Mouse (Mus musculus): ENCODE measurements around the gene Plbd2.

Plbd2 gene

DNA sequence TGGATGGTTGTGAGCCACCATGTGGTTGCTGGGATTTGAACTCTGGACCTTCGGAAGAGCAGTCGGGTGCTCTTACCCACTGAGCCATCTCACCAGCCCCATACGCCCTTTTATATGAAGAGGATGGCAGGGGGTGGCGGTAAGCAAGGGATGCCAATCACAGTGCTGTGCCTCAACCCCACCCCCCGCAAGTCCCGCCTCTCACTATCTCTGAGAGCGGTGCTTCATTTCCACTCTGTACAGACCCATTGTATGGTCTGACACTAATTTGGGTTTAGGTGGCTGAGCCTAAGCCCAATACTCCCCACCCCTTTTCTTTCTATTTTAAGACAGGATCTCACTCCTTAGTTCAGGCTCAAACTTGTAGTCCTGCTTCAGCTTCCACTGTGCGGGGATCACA lies 27.6 kb downstream of the Plbd2 start:
- DNase-seq (ENCODE audit: low spot score in 2 of 2): no peak

DNA sequence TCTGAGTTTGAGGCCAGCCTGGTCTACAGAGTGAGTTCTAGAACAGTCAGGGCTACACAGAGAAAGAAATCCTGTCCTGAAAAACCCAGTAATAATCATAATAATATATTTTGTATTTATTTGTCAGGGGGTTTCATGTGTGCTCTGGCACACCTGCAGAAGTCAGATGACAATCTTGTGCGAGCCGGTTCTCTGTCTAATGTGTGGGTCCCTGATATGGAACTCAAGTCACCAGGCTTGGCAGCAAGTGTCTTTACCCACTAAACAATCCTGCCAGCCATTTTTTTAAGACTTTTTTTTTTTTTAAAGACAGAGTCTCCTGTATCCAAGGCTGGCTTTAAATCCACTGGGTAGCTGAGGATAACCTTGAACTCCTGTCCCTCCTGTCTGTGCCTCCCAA lies 30.1 kb downstream of the Plbd2 start:
- DNase-seq (ENCODE audit: low spot score in 2 of 2): no peak

DNA sequence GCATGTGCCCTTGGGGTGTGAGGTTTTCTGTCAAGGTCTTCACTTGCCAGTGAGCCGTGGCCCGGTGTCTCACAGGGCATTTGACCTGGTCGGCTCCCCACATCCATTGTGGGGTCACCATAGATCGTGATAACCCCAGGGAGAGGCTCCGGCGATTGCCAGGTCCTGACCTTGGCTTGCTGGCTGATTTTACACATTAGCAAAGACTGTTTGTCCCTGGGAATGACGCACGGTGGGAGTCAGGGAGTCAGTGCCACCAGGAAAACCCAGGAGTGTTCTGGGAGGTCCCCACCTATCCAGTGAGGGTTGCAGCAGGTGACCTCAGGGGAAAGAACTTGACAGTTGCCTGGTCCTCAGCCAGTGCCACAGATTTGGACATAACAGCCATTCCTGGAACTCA lies 30.7 kb downstream of the Plbd2 start, which contains the start of gene Sdsl:
Gene Sdsl (minus strand): TSS at position 41 of the 400 bp plus-strand sequence.
- no peak for DNase-seq (ENCODE audit: low spot score in 2 of 2)

DNA sequence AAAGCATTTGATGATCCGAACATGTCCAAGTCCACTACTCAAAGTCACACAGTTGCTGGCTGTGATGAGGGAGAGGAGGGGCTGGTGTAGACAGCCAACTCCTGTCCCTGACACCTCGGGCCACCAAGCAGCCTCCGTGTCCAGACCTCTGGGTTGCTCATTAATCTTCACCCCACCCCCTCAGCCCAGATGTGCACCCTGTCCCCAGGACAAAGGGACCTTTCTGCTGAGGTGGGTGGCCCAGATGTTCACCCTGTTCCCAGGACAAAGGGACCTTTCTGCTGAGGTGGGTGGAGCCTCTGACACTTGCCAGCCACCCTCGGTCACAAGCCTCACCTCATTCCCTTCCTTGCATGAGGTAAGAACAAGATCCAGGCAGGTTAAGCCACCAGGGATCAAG lies 31.9 kb downstream of the Plbd2 start:
- DNase-seq (ENCODE audit: low spot score in 2 of 2): no peak

DNA sequence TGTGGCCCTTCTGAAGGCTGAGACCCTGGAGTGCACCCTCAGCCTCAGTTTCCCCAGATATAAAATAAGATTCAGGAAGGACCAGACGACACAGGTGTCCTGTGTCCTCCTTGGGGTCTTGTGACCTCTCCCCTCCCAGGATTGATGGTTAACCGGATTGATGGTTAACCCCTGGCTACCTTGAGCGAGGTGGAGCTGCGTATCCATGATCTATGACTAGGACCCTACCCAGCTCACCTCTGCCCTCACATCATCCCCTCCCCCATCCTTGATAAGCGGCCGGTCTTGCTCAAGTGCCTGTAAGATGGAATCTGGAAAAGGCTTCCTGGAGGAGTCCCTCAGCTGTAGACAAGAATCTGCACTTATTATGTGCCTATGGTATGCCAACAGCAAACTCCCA lies 34.6 kb downstream of the Plbd2 start:
- DNase-seq (ENCODE audit: low spot score in 2 of 2): no peak

DNA sequence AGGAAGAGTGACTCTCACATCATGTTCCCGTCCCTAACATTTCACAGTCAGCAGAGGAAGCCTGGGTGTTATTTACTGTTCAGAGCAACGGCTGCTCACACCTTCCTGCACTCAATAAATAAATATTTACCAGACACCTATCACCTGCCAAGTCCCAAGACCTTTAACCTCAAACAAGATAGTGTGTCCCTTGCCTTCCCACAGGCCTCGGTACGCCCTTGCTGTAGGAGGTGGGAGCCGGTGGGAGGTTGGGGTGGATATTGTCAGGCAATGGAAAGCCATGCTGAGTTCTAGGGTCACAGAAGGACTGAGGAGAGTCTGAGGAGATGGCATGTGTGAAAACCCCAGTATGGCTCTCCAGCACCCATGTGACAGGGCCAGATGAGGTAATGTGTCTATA lies 35.1 kb downstream of the Plbd2 start:
- DNase-seq (ENCODE audit: low spot score in 2 of 2): no peak

DNA sequence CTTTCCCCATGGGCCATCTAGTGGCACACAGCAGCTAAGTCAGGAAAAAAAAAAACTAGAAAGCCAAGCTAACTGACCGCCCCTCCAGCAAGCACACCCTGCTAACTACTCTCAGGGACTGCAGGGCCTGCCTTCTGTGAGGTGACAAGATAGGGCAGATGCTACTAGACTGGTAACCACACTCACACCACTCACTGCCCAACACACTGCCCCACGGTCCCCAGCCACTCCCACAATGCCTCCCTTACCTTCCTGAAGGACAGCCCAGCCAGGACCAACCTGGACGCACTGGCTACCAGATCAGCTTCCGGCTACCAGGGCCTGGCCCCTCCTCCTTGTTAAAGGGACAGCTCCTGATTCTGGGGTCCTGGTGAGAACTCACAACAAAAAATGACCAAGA lies 36.4 kb downstream of the Plbd2 start:
- no peak for DNase-seq (ENCODE audit: low spot score in 2 of 2)

DNA sequence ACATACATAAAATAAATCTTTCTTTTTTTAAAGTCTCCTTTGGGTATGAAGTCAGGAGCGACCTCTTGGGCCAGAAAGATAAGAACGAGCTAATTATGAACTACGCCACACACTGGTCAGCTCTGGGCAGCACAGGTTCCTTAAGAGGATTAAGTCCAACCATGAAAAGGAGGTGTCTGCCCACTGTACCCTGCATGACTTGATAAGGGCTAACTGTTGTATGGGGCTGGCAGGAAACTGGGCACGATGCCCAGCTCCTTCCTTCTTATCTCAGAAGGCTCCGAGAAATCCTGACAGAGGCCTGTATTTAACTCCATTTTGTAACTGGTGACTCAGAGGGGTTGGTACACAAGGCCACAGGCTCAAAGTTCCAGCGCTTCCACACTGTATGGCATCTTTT lies 37.6 kb downstream of the Plbd2 start:
- DNase-seq (ENCODE audit: low spot score in 2 of 2): no peak

DNA sequence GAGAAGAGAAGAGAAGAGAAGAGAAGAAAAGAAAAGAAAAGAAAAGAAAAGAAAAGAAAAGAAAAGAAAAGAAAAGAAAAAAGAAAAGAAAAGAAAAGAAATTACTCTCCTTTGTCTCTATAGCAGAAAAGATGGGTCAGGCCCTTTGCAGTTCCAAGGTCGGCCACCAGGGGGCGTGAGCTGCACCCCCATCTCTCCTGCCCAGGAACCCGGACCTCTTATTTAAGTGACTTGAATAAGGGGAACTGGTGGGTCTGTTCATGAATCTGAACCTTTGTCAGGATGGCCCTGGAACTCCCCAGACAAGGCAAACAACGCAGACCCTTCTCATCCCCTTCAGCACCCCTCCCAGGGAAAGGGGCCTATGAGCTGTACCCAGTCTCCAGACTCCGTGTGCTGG lies 38.4 kb downstream of the Plbd2 start:
- DNase-seq (ENCODE audit: low spot score in 2 of 2): no peak

DNA sequence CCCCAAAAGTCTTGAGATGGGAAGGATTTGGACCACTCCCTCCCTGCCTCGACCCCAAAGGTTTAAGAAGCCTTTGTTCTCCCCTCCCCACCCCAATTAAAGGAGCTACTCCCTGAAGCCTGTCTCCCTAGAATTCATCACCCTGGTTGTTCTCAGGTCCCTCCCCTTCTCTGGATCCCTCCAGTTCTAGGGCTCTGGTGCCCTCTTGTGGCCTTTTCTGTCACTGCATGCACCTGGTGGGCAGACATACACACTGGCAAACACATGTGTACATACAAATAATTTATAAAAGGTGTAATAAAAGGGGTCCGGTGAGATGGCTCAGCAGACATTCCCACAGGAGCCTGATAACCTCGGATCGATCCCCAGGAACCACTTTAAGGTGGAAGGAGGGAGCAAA lies 39.1 kb downstream of the Plbd2 start:
- no peak for DNase-seq (ENCODE audit: low spot score in 2 of 2)

DNA sequence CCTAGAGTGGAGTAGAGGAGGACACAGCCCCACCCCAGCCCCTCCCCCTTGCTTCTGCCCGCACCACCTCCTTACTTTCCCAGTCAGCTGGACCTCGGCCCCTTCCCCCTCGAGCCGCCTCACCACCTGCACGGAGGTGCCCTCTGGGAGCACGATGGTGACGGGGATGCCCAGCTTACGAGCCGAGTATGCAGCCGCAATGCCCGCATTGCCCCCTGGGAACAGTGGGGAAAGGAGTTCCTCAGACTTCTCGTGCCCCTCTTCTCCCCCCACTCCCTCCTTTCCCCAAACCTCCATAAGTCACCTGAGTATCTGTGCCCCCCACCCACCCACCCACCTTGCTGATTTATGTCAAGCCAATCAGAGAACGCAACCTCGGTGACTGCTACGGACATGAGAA lies 41.5 kb downstream of the Plbd2 start:
- DNase-seq (ENCODE audit: low spot score in 2 of 2): no peak

DNA sequence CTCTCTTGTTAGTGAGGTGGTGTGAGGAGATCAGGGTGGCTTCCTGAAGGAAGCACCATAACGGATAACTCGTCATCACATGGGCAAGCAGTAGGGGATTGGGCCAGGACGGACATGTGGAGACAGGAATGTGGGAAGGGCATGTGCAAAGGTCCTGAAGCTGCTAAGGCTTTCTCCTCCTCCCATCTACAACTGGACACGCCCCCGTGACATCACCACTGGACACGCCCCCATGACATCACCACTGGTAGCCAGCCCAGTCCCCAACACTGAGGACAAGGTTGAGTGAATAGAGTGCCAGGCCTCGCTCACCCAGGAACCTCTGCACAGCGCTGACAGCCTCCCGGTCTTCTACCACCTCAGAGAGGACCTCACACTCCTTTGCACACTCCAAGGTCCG lies 44.3 kb downstream of the Plbd2 start:
- no peak for DNase-seq (ENCODE audit: low spot score in 2 of 2)

DNA sequence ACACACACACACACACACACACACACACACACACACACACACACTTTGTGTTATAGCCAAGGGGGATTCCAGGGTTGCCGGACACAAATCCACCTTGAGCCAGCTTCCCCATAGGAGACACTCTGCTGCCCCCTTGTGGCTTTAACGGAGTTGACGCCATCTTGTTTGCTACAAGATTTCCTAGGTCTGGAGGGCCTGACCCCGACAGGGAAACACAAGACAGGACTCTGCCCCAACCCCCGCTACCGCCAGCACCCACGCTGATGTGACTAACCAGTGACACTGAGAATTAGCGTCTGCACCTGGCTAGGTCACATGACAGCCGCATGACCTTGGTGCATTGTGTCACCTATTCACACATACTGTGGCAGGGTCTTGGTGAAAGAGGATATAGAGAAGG lies 45.8 kb downstream of the Plbd2 start:
- peak in 1 of 2 experiments; percentile 61 for DNase-seq (ENCODE audit: low spot score in 2 of 2)

DNA sequence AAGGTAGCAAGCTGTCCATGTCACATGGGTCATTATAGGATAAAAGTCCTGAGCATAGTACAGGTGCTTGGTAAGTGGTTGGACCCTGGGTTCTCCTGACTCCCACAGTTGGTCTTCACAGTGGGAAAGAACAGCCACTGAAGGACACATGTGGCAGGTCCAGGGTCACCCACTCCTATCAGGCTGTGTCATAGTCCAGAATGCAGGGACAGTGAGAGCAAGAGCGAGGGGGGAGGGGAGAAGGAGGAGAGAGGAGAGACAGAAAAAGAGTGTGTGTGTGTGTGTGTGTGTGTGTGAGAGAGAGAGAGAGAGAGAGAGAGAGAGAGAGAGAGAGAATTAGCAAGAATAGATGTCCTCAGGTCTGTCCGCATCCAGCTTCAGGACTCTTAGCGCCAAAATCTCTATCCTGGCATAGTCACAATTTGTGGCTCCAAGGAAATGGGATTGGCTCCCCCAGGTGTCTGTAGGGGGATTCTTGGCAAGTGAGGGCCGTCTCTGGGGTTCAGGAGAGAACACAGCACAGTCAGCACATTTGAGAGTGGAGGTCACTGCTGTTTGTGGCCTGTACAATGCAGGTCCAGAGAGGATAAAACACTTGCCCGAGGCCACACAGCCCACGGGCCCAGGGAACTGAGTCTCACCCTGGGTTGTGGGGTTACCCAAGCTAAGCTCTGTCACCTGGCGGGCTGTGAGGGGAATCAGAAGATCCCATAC lies 46.4 kb downstream of the Plbd2 start:
- no peak for DNase-seq (ENCODE audit: low spot score in 2 of 2)

DNA sequence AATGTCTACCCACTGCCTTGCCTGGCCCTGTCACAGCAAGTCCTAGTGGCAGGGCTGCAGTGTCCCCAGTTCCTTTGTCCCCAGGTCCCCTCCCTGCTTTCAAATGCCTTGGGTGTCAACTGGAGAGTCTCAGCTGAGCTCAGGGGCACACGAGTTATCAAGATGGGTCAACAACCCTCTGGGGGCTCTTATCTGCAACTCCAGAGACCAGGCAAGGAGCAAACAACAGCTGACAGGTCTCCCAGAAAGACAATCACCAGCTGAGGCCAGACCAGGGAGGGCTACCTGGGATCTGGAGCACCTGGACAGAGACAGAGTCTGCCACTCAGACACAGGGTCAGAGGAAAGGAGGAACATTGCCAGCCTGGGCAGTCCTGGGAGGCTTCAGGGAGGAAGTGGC lies 47.2 kb downstream of the Plbd2 start:
- no peak for DNase-seq (ENCODE audit: low spot score in 2 of 2)

DNA sequence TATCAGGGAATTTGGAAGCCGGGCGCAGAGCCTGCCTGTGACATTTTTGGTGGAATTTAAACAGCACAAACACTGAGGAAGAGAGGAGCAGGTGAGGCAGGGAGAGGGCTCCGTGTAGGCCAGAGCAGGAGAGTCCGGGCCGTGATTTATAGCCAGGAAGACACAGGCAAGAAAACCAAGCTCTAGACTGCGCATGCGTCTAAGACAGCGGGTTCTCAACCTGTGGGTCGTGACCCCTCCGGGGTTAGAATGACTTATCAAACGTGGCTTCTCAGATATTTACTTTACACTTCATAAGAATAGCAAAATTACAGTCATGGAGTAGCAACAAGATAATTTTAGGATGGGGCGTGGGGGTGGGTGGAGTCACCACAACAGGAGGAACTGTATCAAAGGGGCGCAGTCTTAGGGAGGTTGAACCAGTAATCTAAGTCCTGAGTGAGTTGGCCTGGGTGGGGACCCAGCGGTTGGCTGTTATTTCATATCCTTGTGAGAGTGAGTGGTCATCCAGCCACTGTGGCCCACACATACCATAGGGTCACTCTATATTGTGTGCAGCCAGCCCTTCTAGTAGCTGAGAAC lies 48.6 kb downstream of the Plbd2 start:
- DNase-seq (ENCODE audit: low spot score in 2 of 2): no peak

DNA sequence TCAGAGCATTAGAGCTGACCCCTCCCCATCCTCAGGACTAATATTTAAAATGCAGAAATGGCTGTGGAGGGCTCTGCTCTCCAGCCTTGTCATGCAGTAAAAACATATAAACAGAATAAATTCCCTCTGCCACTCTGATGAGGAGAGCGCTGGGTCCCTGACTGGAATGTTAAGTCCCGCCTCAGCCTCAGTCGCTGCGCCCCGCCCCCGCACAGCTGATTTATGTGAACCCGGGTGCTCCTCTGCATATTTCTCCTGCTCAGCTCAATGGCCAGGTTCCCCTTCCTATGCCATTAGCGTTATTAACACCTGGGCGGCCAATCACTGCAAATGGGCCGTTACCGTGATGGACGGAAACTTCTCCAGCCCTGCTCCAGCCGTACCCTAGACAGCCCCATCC lies 56.1 kb downstream of the Plbd2 start:
- no peak for DNase-seq (ENCODE audit: low spot score in 2 of 2)

DNA sequence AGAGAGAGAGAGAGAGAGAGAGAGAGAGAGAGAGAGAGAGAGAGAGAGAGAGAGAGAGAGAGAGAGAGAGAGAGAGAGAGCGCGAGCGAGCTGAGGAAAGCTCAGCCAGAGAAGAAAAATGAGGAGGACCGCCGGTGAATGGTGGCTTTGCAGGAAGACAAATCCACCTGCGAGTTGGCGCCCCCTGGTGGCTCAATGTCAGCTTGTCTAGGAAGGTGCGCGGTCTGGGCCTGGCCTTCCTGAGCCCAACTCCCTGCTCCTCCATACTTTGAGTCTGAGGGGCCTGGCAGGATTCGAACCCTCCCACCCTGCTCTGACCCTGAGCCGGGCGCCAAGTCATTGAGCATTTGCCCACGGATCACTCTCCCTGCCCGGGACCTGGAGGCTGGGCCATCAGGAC lies 62.7 kb downstream of the Plbd2 start:
- peak; percentile 56 to 79 for DNase-seq (ENCODE audit: low spot score in 2 of 2)

DNA sequence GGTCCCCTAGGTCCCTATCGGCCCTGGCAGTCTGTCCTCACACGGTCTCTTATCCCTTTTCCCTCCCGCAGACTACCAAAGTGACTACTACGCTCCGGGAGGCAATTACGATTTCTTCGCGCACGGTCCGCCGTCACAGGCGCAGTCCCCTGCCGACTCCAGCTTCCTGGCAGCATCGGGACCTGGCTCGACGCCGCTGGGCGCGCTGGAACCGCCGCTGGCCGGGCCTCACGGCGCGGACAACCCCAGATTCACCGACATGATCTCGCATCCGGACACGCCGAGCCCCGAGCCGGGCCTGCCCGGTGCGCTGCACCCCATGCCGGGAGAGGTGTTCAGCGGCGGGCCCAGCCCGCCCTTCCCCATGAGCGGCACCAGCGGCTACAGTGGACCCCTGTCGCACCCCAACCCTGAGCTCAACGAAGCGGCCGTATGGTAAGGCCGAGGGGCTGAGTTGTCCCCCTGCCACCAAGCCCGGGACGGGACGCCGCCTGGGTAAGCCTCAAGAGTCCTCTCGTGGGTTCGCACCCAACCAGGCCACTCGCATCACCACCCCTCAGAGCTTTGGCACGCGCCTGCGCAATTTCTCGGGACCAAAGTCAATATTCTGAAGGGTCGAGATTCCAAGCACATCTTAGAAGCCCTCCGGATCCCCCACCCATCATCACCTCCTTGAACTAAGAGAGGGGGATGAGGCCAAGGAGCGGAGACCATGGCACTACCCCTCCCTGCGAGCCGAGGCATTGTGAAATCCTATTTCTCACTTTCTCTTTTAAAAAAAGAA lies 63.3 kb downstream of the Plbd2 start:
- DNase-seq (ENCODE audit: low spot score in 2 of 2): no peak

DNA sequence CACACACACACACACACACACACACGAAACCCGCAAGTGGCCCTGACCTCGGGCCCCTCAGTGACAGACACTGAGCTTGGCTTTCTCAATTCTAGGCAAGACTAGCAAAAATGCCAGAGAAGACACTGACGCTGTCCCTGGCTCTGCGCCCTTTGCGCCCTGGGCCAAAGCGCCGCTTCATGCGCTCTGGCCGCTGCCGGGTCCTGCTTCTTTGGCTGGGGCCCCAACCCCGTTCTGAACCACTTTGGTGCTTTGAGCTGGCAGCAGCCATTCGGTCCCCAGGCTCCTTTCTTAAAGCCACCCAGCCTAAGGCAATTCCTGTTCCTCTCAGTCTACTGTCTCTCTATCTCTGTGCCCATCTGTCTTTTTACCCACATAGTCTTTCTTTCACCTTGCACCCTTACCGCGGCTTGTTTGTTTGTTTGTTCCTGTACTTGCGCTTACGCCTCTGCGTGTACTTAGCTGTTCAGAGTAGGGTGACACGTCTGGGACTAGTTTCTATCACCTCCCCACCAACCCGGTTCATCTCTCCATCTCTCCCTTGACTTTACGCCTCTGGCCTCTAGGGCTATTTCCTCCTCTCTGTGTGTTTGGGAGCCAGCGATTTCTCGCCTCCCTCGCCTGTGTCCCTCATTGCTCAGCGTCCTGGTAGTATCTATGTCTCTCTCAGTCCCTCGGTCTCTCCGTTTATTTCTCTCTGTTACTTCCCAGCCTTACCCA lies 64.3 kb downstream of the Plbd2 start:
- no peak for DNase-seq (ENCODE audit: low spot score in 2 of 2)

DNA sequence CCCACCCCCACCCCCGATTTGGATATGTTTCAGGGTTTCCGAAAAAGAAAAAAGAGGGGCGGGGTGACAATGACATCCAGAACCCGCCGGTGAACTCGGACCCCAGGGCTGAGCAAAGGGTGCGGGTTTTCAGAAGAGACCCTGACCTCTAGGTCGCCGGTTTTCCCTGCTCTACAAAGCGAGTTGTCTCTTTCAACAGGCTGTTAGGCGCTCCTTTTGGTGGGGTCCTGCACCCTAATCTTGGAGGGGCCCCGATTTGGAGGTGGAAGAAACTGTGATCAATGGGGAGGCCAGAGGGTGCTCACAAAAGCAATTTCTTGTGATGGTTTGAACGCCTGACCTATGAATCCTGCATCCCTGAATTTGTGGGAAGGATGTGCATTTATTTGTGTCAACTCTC lies 65.0 kb downstream of the Plbd2 start:
- no peak for DNase-seq (ENCODE audit: low spot score in 2 of 2)

DNA sequence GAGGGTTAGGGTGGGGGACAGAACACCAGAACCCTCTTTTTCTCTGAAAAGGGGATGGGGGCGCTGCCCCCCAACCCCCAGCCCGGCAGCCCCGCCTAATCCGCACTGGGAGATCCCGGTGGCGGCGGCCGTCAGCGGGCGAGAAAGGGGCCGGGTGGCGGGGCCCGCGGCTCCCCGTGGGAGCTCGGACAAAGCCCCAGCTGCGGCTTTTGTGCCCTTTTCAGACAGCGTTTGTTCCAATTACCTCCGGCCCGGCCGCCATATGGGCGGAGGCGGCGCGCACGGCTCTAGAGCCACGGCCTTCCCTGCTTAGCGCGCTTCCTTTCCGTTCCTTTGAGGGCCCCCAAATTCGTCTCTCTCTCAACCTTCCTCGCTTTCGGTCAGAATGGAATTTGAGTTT lies 65.4 kb downstream of the Plbd2 start:
- DNase-seq (ENCODE audit: low spot score in 2 of 2): no peak
